Mouse (Mus musculus): ENCODE measurements around the gene Arid1b.

Gene Arid1b

GRCm38 (mm10) chr17:5057286-5057685 lies 63.2 kb downstream of the Arid1b start:
- DNase-seq (ENCODE audit: low read depth, low spot score) = no peak

- peak; percentile 62 for DNase-seq (ENCODE audit: low read depth, low spot score)
Measured at GRCm38 (mm10) chr17:5057944-5058720, 64.0 kb downstream of the Arid1b start.

- no peak for DNase-seq (ENCODE audit: low read depth, low spot score)
Measured at GRCm38 (mm10) chr17:5059092-5059601, 65.0 kb downstream of the Arid1b start.

- peak; percentile 45 for DNase-seq (ENCODE audit: low read depth, low spot score)
Measured at GRCm38 (mm10) chr17:5060515-5061084, 66.5 kb downstream of the Arid1b start.

- no peak for DNase-seq (ENCODE audit: low read depth, low spot score)
Measured at GRCm38 (mm10) chr17:5061183-5061582, 67.1 kb downstream of the Arid1b start.

GRCm38 (mm10) chr17:5061593-5061992 lies 67.5 kb downstream of the Arid1b start:
- DNase-seq (ENCODE audit: low read depth, low spot score) = no peak

- DNase-seq (ENCODE audit: low read depth, low spot score) = no peak
Measured at GRCm38 (mm10) chr17:5063471-5064176, 69.5 kb downstream of the Arid1b start.

GRCm38 (mm10) chr17:5064777-5065176 lies 70.6 kb downstream of the Arid1b start:
- no peak for DNase-seq (ENCODE audit: low read depth, low spot score)

- peak; percentile 70 for DNase-seq (ENCODE audit: low read depth, low spot score)
Measured at GRCm38 (mm10) chr17:5065270-5065669, 71.1 kb downstream of the Arid1b start.

GRCm38 (mm10) chr17:5066835-5067234 lies 72.7 kb downstream of the Arid1b start:
- DNase-seq (ENCODE audit: low read depth, low spot score) = peak; percentile 85

- peak; percentile 68 for DNase-seq (ENCODE audit: low read depth, low spot score)
Measured at GRCm38 (mm10) chr17:5067264-5067663, 73.1 kb downstream of the Arid1b start.

- no peak for DNase-seq (ENCODE audit: low read depth, low spot score)
Measured at GRCm38 (mm10) chr17:5070399-5070798, 76.3 kb downstream of the Arid1b start.

GRCm38 (mm10) chr17:5072539-5072938 lies 78.4 kb downstream of the Arid1b start:
- DNase-seq (ENCODE audit: low read depth, low spot score) = no peak

GRCm38 (mm10) chr17:5074752-5075506 lies 80.8 kb downstream of the Arid1b start:
- no peak for DNase-seq (ENCODE audit: low read depth, low spot score)

- no peak for DNase-seq (ENCODE audit: low read depth, low spot score)
Measured at GRCm38 (mm10) chr17:5077996-5078395, 83.9 kb downstream of the Arid1b start.

- DNase-seq (ENCODE audit: low read depth, low spot score) = peak; percentile 73
Measured at GRCm38 (mm10) chr17:5078576-5078975, 84.4 kb downstream of the Arid1b start.

GRCm38 (mm10) chr17:5080884-5081419 lies 86.8 kb downstream of the Arid1b start:
- no peak for DNase-seq (ENCODE audit: low read depth, low spot score)

GRCm38 (mm10) chr17:5082274-5082673 lies 88.1 kb downstream of the Arid1b start:
- DNase-seq (ENCODE audit: low read depth, low spot score) = no peak

GRCm38 (mm10) chr17:5083497-5083896 lies 89.4 kb downstream of the Arid1b start:
- no peak for DNase-seq (ENCODE audit: low read depth, low spot score)

- DNase-seq (ENCODE audit: low read depth, low spot score) = peak; percentile 95
Measured at GRCm38 (mm10) chr17:5084139-5084538, 90.0 kb downstream of the Arid1b start.

- no peak for DNase-seq (ENCODE audit: low read depth, low spot score)
Measured at GRCm38 (mm10) chr17:5085004-5085403, 90.9 kb downstream of the Arid1b start.
